Mouse (Mus musculus) lung, embryonic 14.5 days (tissue): ENCODE data around the gene Crcp. TPM values are rescaled to one million over a fixed set of nuclear protein-coding genes. Genes with fewer than 3 reads are reported as not detected.

Source experiments
- ATAC-seq: fragments of 200-750 bp; cut with Nextera tagmentation; 2 replicates; pipeline ENCODE4 v1.8.0; 2017; ENCODE audit warnings: mild to moderate bottlenecking, moderate TSS enrichment, moderate library complexity; ENCODE audit not compliant: insufficient read depth
- DNase-seq: peaks from one replicate; pipeline ENCODE4 v3.0.0-alpha.2; 2015
- H3K27ac ChIP-seq: fragments of 300-500 bp; sonication (generic); 2 replicates; pipeline ENCODE4 v1.5.1; 2014; ENCODE audit warnings: low read depth, mild to moderate bottlenecking, moderate library complexity
- H3K27me3 ChIP-seq: fragments of 300-500 bp; sonication (generic); 2 replicates; pipeline ENCODE4 v1.6.1; 2014; ENCODE audit warnings: low read length, control low read depth; ENCODE audit not compliant: insufficient read depth
- H3K36me3 ChIP-seq: fragments of 300-500 bp; sonication (generic); 2 replicates; pipeline ENCODE4 v1.6.1; 2014; ENCODE audit warnings: control low read depth; ENCODE audit not compliant: insufficient read depth
- H3K4me1 ChIP-seq: fragments of 300-500 bp; sonication (generic); 2 replicates; pipeline ENCODE4 v1.6.1; 2014; ENCODE audit warnings: antibody characterized with exemption, control low read depth; ENCODE audit not compliant: insufficient read depth
- H3K4me2 ChIP-seq: fragments of 300-500 bp; sonication (generic); 2 replicates; pipeline ENCODE4 v1.6.1; 2014; ENCODE audit warnings: mild to moderate bottlenecking
- H3K4me3 ChIP-seq: fragments of 300-500 bp; sonication (generic); 2 replicates; pipeline ENCODE4 v1.5.1; 2014; ENCODE audit warnings: low read depth, low read length
- H3K9ac ChIP-seq: fragments of 300-500 bp; sonication (generic); 2 replicates; pipeline ENCODE4 v1.6.1; 2014
- H3K9me3 ChIP-seq: fragments of 300-500 bp; sonication (generic); 2 replicates; pipeline ENCODE4 v1.6.1; 2016; ENCODE audit warnings: low read depth, low read length, control low read depth
- CTCF ChIP-seq: IDR thresholded peaks from 2 replicates; pipeline ENCODE4 v1.5.1; 2016; ENCODE audit warnings: antibody characterized with exemption, low read depth
- WGBS: fragments of 180-500 bp; shearing (Covaris S2); extraction: QIAGEN DNeasy Blood & Tissue Kit; methylation state at CpG from one replicate; pipeline ENCODE4 v1.1.7; 2014; 5-methylcytosine and 5-hydroxymethylcytosine counted together
- polyA plus RNA-seq: library from polyadenylated mRNA; unstranded; fragments of >200 nt; fragmentation: Nextera tagmentation; extraction: Ambion mirVana; gene quantifications from 2 replicates; pipeline ENCODE4 v1.2.1, GENCODE M21; 2014

Crcp gene
- polyA plus RNA-seq, 1 experiment from 2014 or later = 27.5 TPM

- TF ChIP-seq CTCF = no peak
- Histone ChIP-seq H3K4me1 (no peaks in the 10 kb centered on the region), H3K9ac (no peak overlapping the region), H3K9me3 (no peaks in the 10 kb centered on the region), H3K4me3 (no peak overlapping the region), H3K27me3 (no peaks in the 10 kb centered on the region), H3K4me2 (no peak overlapping the region), H3K27ac (no peak overlapping the region), H3K36me3 (peaks cover 32% of the 10 kb centered on the region)
- ATAC-seq (no peak), DNase-seq (no peak)
- WGBS = 90% methylated on average over 4 of the region's 4 CpGs
Measured at GRCm38 (mm10) chr5:130055688-130056087, 26.6 kb downstream of the Crcp start.

GRCm38 (mm10) chr5:130056303-130056702, 27.2 kb downstream of the Crcp start:
- 91% methylated on average over 2 of the region's 2 CpGs for WGBS

GRCm38 (mm10) chr5:130059413-130060328, 30.6 kb downstream of the Crcp start:
- 70% methylated on average over 12 of the region's 12 CpGs for WGBS
- H3K27ac ChIP-seq = peak overlapping the region; percentile 60; the same call in 1 of the 2 replicates

More at GRCm38 (mm10) chr5:130056303-130056702, 27.2 kb downstream of the Crcp start:
- DNase-seq (no peak), ATAC-seq (no peak)
- no peak for TF ChIP-seq CTCF
- Histone ChIP-seq H3K4me2 (no peak overlapping the region), H3K27me3 (no peaks in the 10 kb centered on the region), H3K36me3 (peaks cover 30% of the 10 kb centered on the region), H3K27ac (no peak overlapping the region), H3K4me1 (no peaks in the 10 kb centered on the region), H3K9me3 (no peaks in the 10 kb centered on the region), H3K4me3 (no peak overlapping the region), H3K9ac (no peak overlapping the region)

GRCm38 (mm10) chr5:130060329-130060665, 31.2 kb downstream of the Crcp start:
- Histone ChIP-seq H3K9ac (no peak overlapping the region), H3K4me3 (no peak overlapping the region), H3K27me3 (no peaks in the 10 kb centered on the region), H3K36me3 (peaks cover 28% of the 10 kb centered on the region), H3K4me2 (no peak overlapping the region), H3K9me3 (no peaks in the 10 kb centered on the region), H3K4me1 (no peaks in the 10 kb centered on the region), H3K27ac (no peak overlapping the region)
- DNase-seq (no peak), ATAC-seq (no peak)
- 77% methylated on average over 4 of the region's 4 CpGs for WGBS
- no peak for TF ChIP-seq CTCF

More at GRCm38 (mm10) chr5:130059413-130060328, 30.6 kb downstream of the Crcp start:
- ATAC-seq (peak; percentile 35; the same call in 1 of the 2 replicates), DNase-seq (peak; percentile 28)
- peaks cover 30% of the 10 kb centered on the region for H3K36me3 ChIP-seq
- H3K9me3 ChIP-seq = no peaks in the 10 kb centered on the region
- H3K4me1 ChIP-seq = no peaks in the 10 kb centered on the region
- no peak overlapping the region for H3K9ac ChIP-seq
- no peak overlapping the region for H3K4me2 ChIP-seq
- H3K4me3 ChIP-seq = no peak overlapping the region
- no peaks in the 10 kb centered on the region for H3K27me3 ChIP-seq
- TF ChIP-seq CTCF = no peak

- Histone ChIP-seq H3K4me1 (no peaks in the 10 kb centered on the region), H3K9ac (no peak overlapping the region), H3K36me3 (peaks cover 23% of the 10 kb centered on the region), H3K9me3 (no peaks in the 10 kb centered on the region), H3K4me2 (no peak overlapping the region), H3K27me3 (no peaks in the 10 kb centered on the region), H3K4me3 (no peak overlapping the region), H3K27ac (0 out of 2 replicates have a peak overlapping the region, but pooled peaks have one; percentile 33)
- ATAC-seq (no peak), DNase-seq (peak; percentile 57)
- WGBS = 50% methylated on average over 2 of the region's 2 CpGs
- TF ChIP-seq CTCF = no peak
Measured at GRCm38 (mm10) chr5:130062096-130062495, 33.0 kb downstream of the Crcp start.

GRCm38 (mm10) chr5:130063760-130064159, 34.7 kb downstream of the Crcp start:
- H3K4me1 ChIP-seq = no peaks in the 10 kb centered on the region
- H3K4me3 ChIP-seq = no peak overlapping the region
- no peak overlapping the region for H3K4me2 ChIP-seq
- no peaks in the 10 kb centered on the region for H3K9me3 ChIP-seq
- H3K27me3 ChIP-seq = no peaks in the 10 kb centered on the region
- DNase-seq = no peak
- ATAC-seq = no peak
- peaks cover 23% of the 10 kb centered on the region for H3K36me3 ChIP-seq
- no peak overlapping the region for H3K27ac ChIP-seq
- WGBS = 93% methylated on average over 2 of the region's 2 CpGs
- H3K9ac ChIP-seq = no peak overlapping the region
- TF ChIP-seq CTCF = no peak

- 89% methylated on average over 1 of the region's 1 CpGs for WGBS
- Histone ChIP-seq H3K4me3 (no peak overlapping the region), H3K4me1 (no peaks in the 10 kb centered on the region), H3K27ac (no peak overlapping the region), H3K27me3 (no peaks in the 10 kb centered on the region), H3K4me2 (no peak overlapping the region), H3K9me3 (no peaks in the 10 kb centered on the region), H3K9ac (no peak overlapping the region), H3K36me3 (peaks cover 11% of the 10 kb centered on the region; the same call in 1 of the 2 replicates)
- peak; percentile 45 for TF ChIP-seq CTCF
- no peak for ATAC-seq
- no peak for DNase-seq
Measured at GRCm38 (mm10) chr5:130065579-130065978, 36.5 kb downstream of the Crcp start.
